Mouse (Mus musculus) hindbrain, embryonic 16.5 days (tissue): ENCODE results near the gene Gbf1. TPM values are rescaled to one million over a fixed set of nuclear protein-coding genes. Genes with fewer than 3 reads are reported as not detected.

Source experiments
- ATAC-seq: fragments of 200-750 bp; cut with Nextera tagmentation; 2 replicates; pipeline ENCODE4 v1.8.0; 2017; ENCODE audit warnings: moderate TSS enrichment, moderate library complexity
- H3K27ac ChIP-seq: fragments of 300-500 bp; sonication (generic); 2 replicates; pipeline ENCODE4 v1.5.1; 2014; ENCODE audit warnings: low read depth, mild to moderate bottlenecking, control low read depth, low read length, moderate library complexity
- H3K27me3 ChIP-seq: fragments of 300-500 bp; sonication (generic); replicated peaks from 2 replicates; pipeline ENCODE4 v1.6.1; 2014; ENCODE audit warnings: low read length; ENCODE audit not compliant: control insufficient read depth, insufficient read depth
- H3K36me3 ChIP-seq: fragments of 300-500 bp; sonication (generic); 2 replicates; pipeline ENCODE4 v1.6.1; 2014; ENCODE audit warnings: mild to moderate bottlenecking, low read length, moderate library complexity, mixed read lengths; ENCODE audit not compliant: control insufficient read depth, insufficient read depth
- H3K4me1 ChIP-seq: fragments of 300-500 bp; sonication (generic); 2 replicates; pipeline ENCODE4 v1.6.1; 2014; ENCODE audit warnings: low read depth, low read length; ENCODE audit not compliant: control insufficient read depth, insufficient read depth
- H3K4me2 ChIP-seq: fragments of 300-500 bp; sonication (generic); 2 replicates; pipeline ENCODE4 v1.6.1; 2014; ENCODE audit warnings: mild to moderate bottlenecking, low read length, control low read depth, moderate library complexity
- H3K4me3 ChIP-seq: fragments of 300-500 bp; sonication (generic); 2 replicates; pipeline ENCODE4 v1.5.1; 2014; ENCODE audit warnings: mild to moderate bottlenecking, low read length, control low read depth, moderate library complexity
- H3K9ac ChIP-seq: fragments of 300-500 bp; sonication (generic); 2 replicates; pipeline ENCODE4 v1.6.1; 2014; ENCODE audit warnings: low read depth, mild to moderate bottlenecking, control low read depth, low read length, moderate library complexity
- H3K9me3 ChIP-seq: fragments of 300-500 bp; sonication (generic); 2 replicates; pipeline ENCODE4 v1.6.1; 2014; ENCODE audit warnings: mild to moderate bottlenecking, low read length, moderate library complexity; ENCODE audit not compliant: control insufficient read depth
- WGBS: fragments of 180-500 bp; shearing (Covaris S2); extraction: QIAGEN DNeasy Blood & Tissue Kit; methylation state at CpG from one replicate; pipeline ENCODE4 v1.1.7; 2014; 5-methylcytosine and 5-hydroxymethylcytosine counted together
- polyA plus RNA-seq: library from polyadenylated mRNA; unstranded; fragments of >200 nt; fragmentation: Nextera tagmentation; extraction: Ambion mirVana; gene quantifications from 2 replicates; pipeline ENCODE4 v1.2.1, GENCODE M21; 2015

Gbf1 gene
- polyA plus RNA-seq, 1 experiment from 2014 or later: 71.0 TPM

DNA sequence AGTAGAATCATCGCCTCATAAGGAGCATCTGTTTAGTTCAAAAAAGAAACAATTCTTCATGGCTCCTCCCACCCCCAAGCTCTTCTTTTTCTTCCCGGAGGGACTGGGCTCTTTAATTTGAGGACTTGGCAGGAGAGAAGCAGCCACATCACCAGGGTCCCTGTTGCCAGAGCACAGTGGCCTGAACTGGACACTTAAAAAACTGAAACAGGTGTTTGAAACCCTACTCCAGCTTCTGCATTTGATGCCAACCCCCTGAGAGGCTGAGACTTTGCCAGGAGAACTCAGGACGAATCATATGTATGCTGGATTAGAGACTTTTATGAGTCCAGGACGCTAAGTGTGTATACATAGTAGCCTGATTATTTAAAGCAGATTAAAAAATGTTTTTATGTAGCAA lies 73.2 kb downstream of the Gbf1 start:
- WGBS: 52% methylated on average over 4 of the region's 4 CpGs
- Histone ChIP-seq H3K27me3 (no peaks in the 10 kb centered on the region), H3K4me3 (no peak overlapping the region), H3K9me3 (no peaks in the 10 kb centered on the region), H3K4me2 (no peak overlapping the region), H3K9ac (no peak overlapping the region), H3K27ac (no peak overlapping the region), H3K36me3 (no peaks in the 10 kb centered on the region; the same call in 1 of the 2 replicates), H3K4me1 (no peaks in the 10 kb centered on the region)
- no peak for ATAC-seq

DNA sequence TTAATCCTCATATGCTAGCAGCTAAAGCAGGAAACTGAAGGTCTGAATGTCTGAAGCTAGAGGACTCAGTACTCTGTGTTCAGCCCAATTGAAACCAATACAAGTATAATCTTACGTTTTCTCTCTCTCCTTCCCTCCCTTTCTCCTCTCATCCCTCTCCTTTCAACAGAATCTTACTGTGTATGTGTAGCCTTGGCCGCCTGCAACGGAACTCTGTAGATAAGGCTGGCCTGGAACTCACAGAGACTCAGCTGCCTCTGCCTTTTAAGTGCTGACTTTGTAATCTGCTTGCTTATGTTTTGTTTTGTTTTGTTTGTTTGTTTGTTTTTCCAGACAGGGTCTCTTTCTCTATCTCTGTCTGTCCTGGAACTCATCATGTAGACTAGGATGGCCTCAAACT lies 74.0 kb downstream of the Gbf1 start:
- WGBS: 93% methylated on average over 3 of the region's 3 CpGs

GRCm38 (mm10) chr19:46227300-46227699 lies 75.0 kb downstream of the Gbf1 start:
- no peaks in the 10 kb centered on the region for H3K4me1 ChIP-seq
- H3K27me3 ChIP-seq: no peaks in the 10 kb centered on the region
- no peak overlapping the region for H3K9ac ChIP-seq
- H3K36me3 ChIP-seq: no peaks in the 10 kb centered on the region; the same call in 1 of the 2 replicates
- H3K4me2 ChIP-seq: no peak overlapping the region
- H3K27ac ChIP-seq: no peak overlapping the region
- 98% methylated on average over 3 of the region's 3 CpGs for WGBS
- no peak overlapping the region for H3K4me3 ChIP-seq
- H3K9me3 ChIP-seq: no peaks in the 10 kb centered on the region
- no peak for ATAC-seq

More for the DNA sequence above, 74.0 kb downstream of the Gbf1 start:
- Histone ChIP-seq H3K4me2 (no peak overlapping the region), H3K9ac (no peak overlapping the region), H3K9me3 (no peaks in the 10 kb centered on the region), H3K4me3 (no peak overlapping the region), H3K4me1 (no peaks in the 10 kb centered on the region), H3K36me3 (no peaks in the 10 kb centered on the region; the same call in 1 of the 2 replicates), H3K27me3 (no peaks in the 10 kb centered on the region), H3K27ac (no peak overlapping the region)
- ATAC-seq: no peak

DNA sequence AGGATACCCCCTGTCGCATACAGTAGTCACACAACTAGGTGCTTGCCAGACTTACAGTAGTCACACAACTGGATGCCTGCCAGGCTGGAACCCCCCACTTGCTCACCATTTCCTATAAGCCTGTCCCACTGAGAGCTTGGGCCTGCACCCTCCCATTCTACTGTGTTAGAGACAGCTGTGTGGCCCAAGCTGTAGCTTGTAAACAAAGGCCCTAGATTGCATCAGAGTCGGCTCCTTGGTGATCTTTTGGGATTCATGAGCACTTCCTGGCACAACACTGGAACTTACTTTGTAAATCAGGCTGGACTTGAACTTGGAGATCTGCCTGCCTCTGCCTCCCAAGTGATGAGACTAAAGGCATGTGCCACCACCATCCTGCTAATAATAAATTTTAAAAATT lies 82.1 kb downstream of the Gbf1 start:
- H3K9ac ChIP-seq: no peak overlapping the region
- no peak overlapping the region for H3K27ac ChIP-seq
- no peak overlapping the region for H3K4me3 ChIP-seq
- ATAC-seq: no peak
- H3K4me1 ChIP-seq: no peaks in the 10 kb centered on the region
- H3K9me3 ChIP-seq: no peaks in the 10 kb centered on the region
- H3K4me2 ChIP-seq: no peak overlapping the region
- no peaks in the 10 kb centered on the region for H3K36me3 ChIP-seq
- 72% methylated on average over 2 of the region's 2 CpGs for WGBS
- H3K27me3 ChIP-seq: no peaks in the 10 kb centered on the region

- H3K4me2 ChIP-seq: no peak overlapping the region
- no peak overlapping the region for H3K27ac ChIP-seq
- no peak overlapping the region for H3K9ac ChIP-seq
- WGBS: 42% methylated on average over 5 of the region's 5 CpGs
- H3K4me1 ChIP-seq: no peaks in the 10 kb centered on the region
- H3K9me3 ChIP-seq: no peaks in the 10 kb centered on the region
- H3K4me3 ChIP-seq: no peak overlapping the region
- H3K27me3 ChIP-seq: no peaks in the 10 kb centered on the region
- no peak for ATAC-seq
- H3K36me3 ChIP-seq: no peaks in the 10 kb centered on the region
These were observed 84.3 kb downstream of the Gbf1 start for GRCm38 (mm10) chr19:46236658-46237057.

DNA sequence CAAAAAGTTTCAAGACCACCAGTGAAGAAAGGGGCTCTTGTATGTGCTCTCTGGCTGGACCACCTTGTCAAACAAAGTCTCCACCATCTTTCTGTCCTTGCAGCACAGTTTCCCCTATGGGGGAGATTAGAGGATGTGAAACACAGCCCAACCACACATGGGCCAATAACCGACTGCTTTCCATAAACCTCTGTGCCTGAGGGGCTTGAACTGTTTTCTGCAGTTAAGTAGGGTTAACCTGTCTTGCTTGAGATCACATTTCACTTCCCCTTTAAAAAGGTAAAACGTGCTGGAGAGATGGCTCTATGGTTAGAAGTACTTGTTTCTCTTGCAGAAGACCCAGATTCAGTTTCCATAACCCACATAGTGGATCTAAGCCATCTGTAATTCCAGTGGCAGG lies 87.9 kb downstream of the Gbf1 start:
- WGBS: 77% methylated on average over 2 of the region's 2 CpGs
- no peaks in the 10 kb centered on the region for H3K27me3 ChIP-seq
- ATAC-seq: no peak
- no peaks in the 10 kb centered on the region for H3K36me3 ChIP-seq
- no peak overlapping the region for H3K4me3 ChIP-seq
- no peak overlapping the region for H3K4me2 ChIP-seq
- H3K27ac ChIP-seq: no peak overlapping the region
- H3K4me1 ChIP-seq: no peaks in the 10 kb centered on the region
- H3K9ac ChIP-seq: no peak overlapping the region
- H3K9me3 ChIP-seq: no peaks in the 10 kb centered on the region

DNA sequence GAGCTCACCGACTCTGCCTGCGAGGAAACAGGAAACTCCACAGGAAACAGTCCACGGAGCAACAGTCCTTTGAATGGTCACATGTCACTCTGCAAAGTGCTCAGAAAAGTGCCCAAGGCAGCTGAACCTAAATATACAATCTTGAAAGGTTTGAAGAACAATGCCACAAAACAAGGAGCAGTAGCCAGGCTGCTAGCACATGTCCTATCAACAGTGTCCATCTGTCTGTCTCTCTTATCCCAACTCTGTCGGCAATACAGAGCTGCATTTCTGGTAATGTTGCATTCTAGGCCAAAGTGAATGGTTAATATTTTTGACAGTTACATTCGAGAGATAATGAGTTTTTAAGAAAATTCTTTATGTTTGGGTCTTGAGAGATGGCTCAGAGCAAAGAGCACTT lies 90.1 kb downstream of the Gbf1 start:
- no peaks in the 10 kb centered on the region for H3K4me1 ChIP-seq
- no peaks in the 10 kb centered on the region for H3K9me3 ChIP-seq
- H3K4me3 ChIP-seq: no peak overlapping the region
- no peak overlapping the region for H3K9ac ChIP-seq
- no peaks in the 10 kb centered on the region for H3K27me3 ChIP-seq
- H3K27ac ChIP-seq: no peak overlapping the region
- H3K36me3 ChIP-seq: no peaks in the 10 kb centered on the region
- no peak overlapping the region for H3K4me2 ChIP-seq
- no peak for ATAC-seq
- WGBS: 92% methylated on average over 5 of the region's 5 CpGs

- Histone ChIP-seq H3K27me3 (no peaks in the 10 kb centered on the region), H3K4me1 (peaks cover 3% of the 10 kb centered on the region; the same call in 1 of the 2 replicates), H3K27ac (no peak overlapping the region), H3K4me3 (no peak overlapping the region), H3K9ac (no peak overlapping the region), H3K9me3 (no peaks in the 10 kb centered on the region), H3K4me2 (no peak overlapping the region), H3K36me3 (0 out of 2 replicates have a peak, but pooled peaks cover 2% of the 10 kb centered on the region)
- ATAC-seq: no peak
- WGBS: 20% methylated on average over 5 of the region's 5 CpGs
These were observed 92.3 kb downstream of the Gbf1 start for GRCm38 (mm10) chr19:46244628-46245027.

DNA sequence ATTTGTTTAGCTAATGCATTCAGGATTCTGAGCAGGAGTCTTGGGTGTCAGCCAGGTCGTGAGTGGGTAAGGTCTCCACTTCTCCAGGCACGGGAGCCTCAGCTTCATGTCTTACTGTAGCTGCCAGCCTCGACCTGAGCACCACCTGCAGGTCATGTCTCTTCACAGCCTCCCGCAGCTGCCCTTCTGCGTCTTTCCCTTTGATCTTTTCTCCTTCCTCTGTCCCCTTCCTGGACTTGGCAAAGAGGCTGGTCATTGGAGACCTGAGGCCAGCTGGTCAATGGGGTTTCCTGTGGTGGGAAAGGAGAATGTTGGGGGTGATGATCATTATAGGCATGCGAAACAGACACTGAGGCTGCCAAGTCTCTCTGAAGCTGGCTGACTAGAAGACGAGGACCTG lies 96.7 kb downstream of the Gbf1 start:
- no peak overlapping the region for H3K4me2 ChIP-seq
- H3K4me1 ChIP-seq: peaks cover 3% of the 10 kb centered on the region; the same call in 1 of the 2 replicates
- no peak overlapping the region for H3K4me3 ChIP-seq
- WGBS: 31% methylated on average over 7 of the region's 7 CpGs
- H3K36me3 ChIP-seq: 0 out of 2 replicates have a peak, but pooled peaks cover 2% of the 10 kb centered on the region
- ATAC-seq: no peak
- H3K9me3 ChIP-seq: no peaks in the 10 kb centered on the region
- no peak overlapping the region for H3K27ac ChIP-seq
- no peaks in the 10 kb centered on the region for H3K27me3 ChIP-seq
- no peak overlapping the region for H3K9ac ChIP-seq
